Mouse (Mus musculus) ES-E14 (cell line): ENCODE measurements around the gene Eif2ak4. TPM values are rescaled to one million over a fixed set of nuclear protein-coding genes. Genes with fewer than 3 reads are reported as not detected.

Source experiments
- DNase-seq: peaks from one replicate; pipeline ENCODE4 v3.0.0-alpha.2; 2013; ENCODE audit warnings: low read depth, low spot score
- H3K27ac ChIP-seq: 2 replicates; pipeline ENCODE4 v1.5.1; 2012; ENCODE audit warnings: low read depth, mild to moderate bottlenecking, low read length, moderate library complexity, mixed read lengths; ENCODE audit not compliant: poor library complexity, insufficient read depth, severe bottlenecking
- H3K36me3 ChIP-seq: 2 replicates; pipeline ENCODE4 v1.6.1; 2012; ENCODE audit warnings: mild to moderate bottlenecking, low read length, moderate library complexity, mixed read lengths; ENCODE audit not compliant: control insufficient read depth, poor library complexity, insufficient read depth, severe bottlenecking
- H3K4me1 ChIP-seq, 2 experiments: fragments of 150-350 bp in 1 of 2; sonication (generic) in 1 of 2; 2 replicates each; pipeline ENCODE4 v1.6.1; 2012; ENCODE audit warnings: low read length in 2 of 2, mild to moderate bottlenecking in 1 of 2, mixed read lengths in 1 of 2; ENCODE audit not compliant: control insufficient read depth in 2 of 2, insufficient read depth in 2 of 2, poor library complexity in 1 of 2
- H3K4me3 ChIP-seq, 2 experiments: fragments of 150-350 bp in 1 of 2; sonication (generic) in 1 of 2; 2 replicates each; pipeline ENCODE4 v1.5.1; 2012; ENCODE audit warnings: low read length in 2 of 2, low read depth in 1 of 2, mild to moderate bottlenecking in 1 of 2, mixed read lengths in 1 of 2; ENCODE audit not compliant: insufficient read depth in 1 of 2, poor library complexity in 1 of 2, severe bottlenecking in 1 of 2
- H3K9ac ChIP-seq: 2 replicates; pipeline ENCODE4 v1.6.1; 2012; ENCODE audit warnings: low read depth, mild to moderate bottlenecking, low read length, mixed read lengths; ENCODE audit not compliant: poor library complexity, insufficient read depth, severe bottlenecking
- H3K9me3 ChIP-seq: fragments of 150-350 bp; sonication (generic); 2 replicates; pipeline ENCODE4 v1.6.1; 2012; ENCODE audit warnings: low read depth, mild to moderate bottlenecking, low read length; ENCODE audit not compliant: control insufficient read depth, insufficient read depth
- CHD2 ChIP-seq: IDR thresholded peaks from 2 replicates; pipeline ENCODE4 v1.6.1; 2014; ENCODE audit warnings: mild to moderate bottlenecking, low read depth, low read length, inconsistent platforms
- HCFC1 ChIP-seq: IDR thresholded peaks from 2 replicates; pipeline ENCODE4 v1.6.1; 2012; ENCODE audit warnings: low read length, inconsistent platforms, borderline replicate concordance; ENCODE audit not compliant: insufficient read depth
- MAFK ChIP-seq: IDR thresholded peaks from 2 replicates; pipeline ENCODE4 v1.6.1; 2014; ENCODE audit warnings: mild to moderate bottlenecking, low read depth, low read length, inconsistent platforms; ENCODE audit not compliant: insufficient read depth
- ZC3H11A ChIP-seq: IDR thresholded peaks from 2 replicates; pipeline ENCODE4 v1.6.1; 2012; ENCODE audit warnings: low read depth, mild to moderate bottlenecking, inconsistent platforms, low read length, borderline replicate concordance
- ZNF384 ChIP-seq: IDR thresholded peaks from 2 replicates; pipeline ENCODE4 v1.6.1; 2012; ENCODE audit warnings: low read depth, low read length, inconsistent platforms
- in situ Hi-C, 2 experiments: fragments of 600-800 bp; cut with MboI; formaldehyde crosslinking; loops; one replicate each; pipeline ENCODE4 v1.15.1; 2025; ENCODE audit warnings: low sequenced_read_pairs in 2 of 2, inconsistent platforms in 1 of 2; ENCODE audit not compliant: unreplicated experiment in 2 of 2
- total RNA-seq: library from RNA; depleted of rRNA; stranded (reverse); fragments of 300-350 nt; gene quantifications from 2 replicates; pipeline ENCODE4 v1.2.3, GENCODE M21; 2012

The Eif2ak4 gene
- total RNA-seq, 1 experiment: 8.1 TPM

GRCm38 (mm10) chr2:118466601-118467000 is 78.2 kb downstream of the Eif2ak4 start:
- Histone ChIP-seq H3K9me3 (no peaks in the 10 kb centered on the region), H3K36me3 (no peaks in the 10 kb centered on the region; the same call in none of the 2 replicates), H3K9ac (no peak overlapping the region), H3K4me3 (no peak overlapping the region), H3K27ac (no peak overlapping the region), H3K4me1 (0 out of 4 replicates have a peak, but pooled peaks cover 0 to 2% of the 10 kb centered on the region in 2 experiments)
- TF ChIP-seq HCFC1 (no peak), CHD2 (no peak), ZC3H11A (no peak), MAFK (no peak), ZNF384 (no peak)
- in situ Hi-C loops: no loop called here
- no peak for DNase-seq

GRCm38 (mm10) chr2:118468354-118468753 is 79.9 kb downstream of the Eif2ak4 start:
- 0 out of 4 replicates have a peak, but pooled peaks cover 0 to 2% of the 10 kb centered on the region in 2 experiments for H3K4me1 ChIP-seq
- H3K9me3 ChIP-seq: no peaks in the 10 kb centered on the region
- H3K36me3 ChIP-seq: peaks cover 2% of the 10 kb centered on the region
- H3K27ac ChIP-seq: no peak overlapping the region
- in situ Hi-C loops: no loop called here
- TF ChIP-seq HCFC1 (no peak), ZNF384 (no peak)
- H3K9ac ChIP-seq: no peak overlapping the region
- no peak overlapping the region for H3K4me3 ChIP-seq
- no peak for DNase-seq

GRCm38 (mm10) chr2:118478833-118479549 is 90.6 kb downstream of the Eif2ak4 start:
- H3K4me3 ChIP-seq: peak overlapping the region; percentile 95 to 97
- no peak for DNase-seq
- peak overlapping the region; percentile 91 for H3K9ac ChIP-seq
- H3K9me3 ChIP-seq: no peaks in the 10 kb centered on the region
- in situ Hi-C loops: loop anchor here in 1 of 2 experiments (25.0 kb wide), 1 partner anchor 408 kb away; no protein-coding TSS in a partner anchor
- peaks cover 15% of the 10 kb centered on the region for H3K36me3 ChIP-seq
- peaks cover 5% of the 10 kb centered on the region in 2 experiments; a peak in 3 of 4 replicates for H3K4me1 ChIP-seq
- no peak for TF ChIP-seq CHD2
- no peak for TF ChIP-seq HCFC1
- no peak for TF ChIP-seq ZC3H11A
- no peak for TF ChIP-seq MAFK
- TF ChIP-seq ZNF384: no peak
- no peak overlapping the region for H3K27ac ChIP-seq

- Histone ChIP-seq H3K9me3 (no peaks in the 10 kb centered on the region), H3K36me3 (peaks cover 12% of the 10 kb centered on the region), H3K4me1 (peaks cover 5 to 8% of the 10 kb centered on the region in 2 experiments; a peak in 3 of 4 replicates), H3K27ac (no peak within 1 kb of the TSS), H3K9ac (peak within 1 kb of the TSS; percentile 91), H3K4me3 (peak within 1 kb of the TSS; percentile 95 to 97)
- peak; percentile 86 for DNase-seq
- in situ Hi-C loops: loop anchor here in 1 of 2 experiments (25.0 kb wide), 1 partner anchor 408 kb away; no protein-coding TSS in a partner anchor
- TF ChIP-seq ZC3H11A: no peak
- TF ChIP-seq HCFC1: no peak
- TF ChIP-seq ZNF384: no peak
- no peak for TF ChIP-seq CHD2
- no peak for TF ChIP-seq MAFK
Measured at GRCm38 (mm10) chr2:118479550-118479909, 91.1 kb downstream of the Eif2ak4 start, which contains the start of gene Srp14. TSS of gene Srp14 (minus strand) at chr2:118479711.
